Mouse (Mus musculus) CH12.LX (cell line): ENCODE measurements around the gene Hist1h1d. TPM values are rescaled to one million over a fixed set of nuclear protein-coding genes. Genes with fewer than 3 reads are reported as not detected.

Experiments used
- DNase-seq: peaks from one replicate; pipeline ENCODE4 v3.0.0-alpha.2; 2013; ENCODE audit errors: extremely low read depth
- H3K27ac ChIP-seq: 2 replicates; pipeline ENCODE4 v1.5.1; 2012; ENCODE audit warnings: low read depth, mild to moderate bottlenecking, control low read depth, moderate library complexity; ENCODE audit not compliant: insufficient read depth
- H3K27me3 ChIP-seq: replicated peaks from 2 replicates; pipeline ENCODE3; 2012; ENCODE audit warnings: inconsistent platforms
- H3K36me3 ChIP-seq, 2 experiments: replicated peaks in 1 of 2; 2 replicates each; pipeline versions ENCODE3 to v1.6.1; 2012; ENCODE audit warnings: inconsistent platforms in 1 of 2, low read length in 1 of 2, mild to moderate bottlenecking in 1 of 2, mixed read lengths in 1 of 2, moderate library complexity in 1 of 2; ENCODE audit not compliant: control insufficient read depth in 1 of 2, insufficient read depth in 1 of 2
- H3K4me1 ChIP-seq, 2 experiments: 2 replicates each; pipeline ENCODE4 v1.6.1; 2012; ENCODE audit warnings: inconsistent platforms in 1 of 2, moderate library complexity in 1 of 2; ENCODE audit not compliant: insufficient read depth in 2 of 2, control insufficient read depth in 1 of 2
- H3K4me2 ChIP-seq: 2 replicates; pipeline ENCODE4 v1.6.1; 2012; ENCODE audit warnings: low read depth, mild to moderate bottlenecking, control low read depth; ENCODE audit not compliant: poor library complexity, insufficient read depth, severe bottlenecking
- H3K4me3 ChIP-seq, 3 experiments: fragments of 150-350 bp in 1 of 3; sonication (generic) in 1 of 3; replicated peaks in 1 of 3; 2 replicates each; pipeline versions ENCODE3 to v1.5.1; 2011 to 2012; ENCODE audit warnings: low read depth in 2 of 3, low read length in 2 of 3, mild to moderate bottlenecking in 2 of 3, moderate library complexity in 2 of 3, control low read depth in 1 of 3, improper control_type of control experiment in 1 of 3, inconsistent platforms in 1 of 3, mixed read lengths in 1 of 3; ENCODE audit not compliant: poor library complexity in 1 of 3
- H3K79me2 ChIP-seq: replicated peaks from 2 replicates; pipeline ENCODE4 v1.6.1; 2012; ENCODE audit warnings: mild to moderate bottlenecking, moderate library complexity; ENCODE audit not compliant: control insufficient read depth, poor library complexity, insufficient read depth, severe bottlenecking; ENCODE audit errors: extremely low read depth
- H3K9ac ChIP-seq: 2 replicates; pipeline ENCODE4 v1.6.1; 2012; ENCODE audit warnings: low read depth, mild to moderate bottlenecking, control low read depth, moderate library complexity; ENCODE audit not compliant: insufficient read depth
- H3K9me3 ChIP-seq: replicated peaks from 2 replicates; pipeline ENCODE3; 2012; ENCODE audit warnings: low read length, inconsistent platforms, mixed read lengths
- BHLHE40 ChIP-seq: IDR thresholded peaks from 2 replicates; pipeline ENCODE4 v1.6.1; 2011; ENCODE audit warnings: mild to moderate bottlenecking, low read depth, low read length, improper control_type of control experiment
- CHD1 ChIP-seq: IDR thresholded peaks from 2 replicates; pipeline ENCODE4 v1.6.1; 2012; ENCODE audit warnings: low read depth, low read length, improper control_type of control experiment, inconsistent platforms
- CHD2 ChIP-seq: IDR thresholded peaks from 2 replicates; pipeline ENCODE4 v1.6.1; 2011; ENCODE audit warnings: low read length, improper control_type of control experiment
- CTCF ChIP-seq, 2 experiments: IDR thresholded peaks in 1 of 2; conservative IDR thresholded peaks in 1 of 2; 2 replicates each; pipeline ENCODE4 v1.5.1; 2011 to 2012; ENCODE audit warnings: low read depth in 2 of 2, low read length in 2 of 2, improper control_type of control experiment in 1 of 2, inconsistent platforms in 1 of 2, mild to moderate bottlenecking in 1 of 2, moderate library complexity in 1 of 2
- E2F4 ChIP-seq: IDR thresholded peaks from 2 replicates; pipeline ENCODE4 v1.6.1; 2011; ENCODE audit warnings: low read depth, low read length, improper control_type of control experiment; ENCODE audit not compliant: insufficient replicate concordance
- ELF1 ChIP-seq: IDR thresholded peaks from 2 replicates; pipeline ENCODE4 v1.6.1; 2014; ENCODE audit warnings: low read depth, mild to moderate bottlenecking, inconsistent platforms, low read length, improper control_type of control experiment
- EP300 ChIP-seq: IDR thresholded peaks from 2 replicates; pipeline ENCODE4 v1.6.1; 2011; ENCODE audit warnings: low read length, improper control_type of control experiment
- ETS1 ChIP-seq: conservative IDR thresholded peaks from 2 replicates; pipeline ENCODE4 v1.6.1; 2012; ENCODE audit warnings: low read depth, mild to moderate bottlenecking, inconsistent platforms, low read length, improper control_type of control experiment, moderate library complexity
- GABPA ChIP-seq: IDR thresholded peaks from 2 replicates; pipeline ENCODE4 v1.6.1; 2012; ENCODE audit warnings: low read depth, low read length, improper control_type of control experiment, inconsistent platforms; ENCODE audit not compliant: insufficient replicate concordance
- HCFC1 ChIP-seq: IDR thresholded peaks from 2 replicates; pipeline ENCODE4 v1.6.1; 2012; ENCODE audit warnings: low read depth, mild to moderate bottlenecking, inconsistent platforms, low read length, improper control_type of control experiment
- IRF4 ChIP-seq: IDR thresholded peaks from 2 replicates; pipeline ENCODE4 v1.6.1; 2014; ENCODE audit warnings: low read depth, mild to moderate bottlenecking, inconsistent platforms, low read length, improper control_type of control experiment
- JUN ChIP-seq: IDR thresholded peaks from 2 replicates; pipeline ENCODE4 v1.6.1; 2011; ENCODE audit warnings: low read depth, mild to moderate bottlenecking, low read length, improper control_type of control experiment, moderate library complexity; ENCODE audit not compliant: insufficient read depth
- JUND ChIP-seq: conservative IDR thresholded peaks from 2 replicates; pipeline ENCODE4 v1.6.1; 2011; ENCODE audit warnings: low read depth, low read length, improper control_type of control experiment
- KAT2A ChIP-seq: IDR thresholded peaks from 2 replicates; pipeline ENCODE4 v1.6.1; 2012; ENCODE audit warnings: low read length, improper control_type of control experiment, inconsistent platforms; ENCODE audit not compliant: insufficient replicate concordance
- MAFK ChIP-seq: IDR thresholded peaks from 2 replicates; pipeline ENCODE4 v1.6.1; 2011; ENCODE audit warnings: low read length, improper control_type of control experiment; ENCODE audit not compliant: insufficient replicate concordance
- MAZ ChIP-seq: IDR thresholded peaks from 2 replicates; pipeline ENCODE4 v1.6.1; 2012; ENCODE audit warnings: low read depth, mild to moderate bottlenecking, inconsistent platforms, low read length, improper control_type of control experiment, moderate library complexity
- MEF2A ChIP-seq: IDR thresholded peaks from 2 replicates; pipeline ENCODE4 v1.6.1; 2014; ENCODE audit warnings: low read depth, mild to moderate bottlenecking, inconsistent platforms, low read length, improper control_type of control experiment, borderline replicate concordance
- MXI1 ChIP-seq: IDR thresholded peaks from 2 replicates; pipeline ENCODE4 v1.6.1; 2011; ENCODE audit warnings: mild to moderate bottlenecking, low read depth, low read length, improper control_type of control experiment
- MYC ChIP-seq: IDR thresholded peaks from 2 replicates; pipeline ENCODE4 v1.6.1; 2011; ENCODE audit warnings: low read depth, mild to moderate bottlenecking, improper control_type of control experiment, low read length
- NELFE ChIP-seq: IDR thresholded peaks from 2 replicates; pipeline ENCODE4 v1.6.1; 2011; ENCODE audit warnings: low read depth, low read length, improper control_type of control experiment
- NRF1 ChIP-seq: IDR thresholded peaks from 2 replicates; pipeline ENCODE4 v1.6.1; 2014; ENCODE audit warnings: low read depth, mild to moderate bottlenecking, inconsistent platforms, low read length, improper control_type of control experiment, moderate library complexity
- PAX5 ChIP-seq: IDR thresholded peaks from 2 replicates; pipeline ENCODE4 v1.6.1; 2012; ENCODE audit warnings: low read length, inconsistent platforms, mixed read lengths
- POLR2A ChIP-seq: IDR thresholded peaks from 2 replicates; pipeline ENCODE4 v1.6.1; 2011; ENCODE audit warnings: low read depth, mild to moderate bottlenecking, improper control_type of control experiment, low read length
- POLR2AphosphoS2 ChIP-seq: IDR thresholded peaks from 2 replicates; pipeline ENCODE4 v1.6.1; 2011; ENCODE audit warnings: low read depth, low read length, improper control_type of control experiment
- RCOR1 ChIP-seq: conservative IDR thresholded peaks from 2 replicates; pipeline ENCODE4 v1.6.1; 2012; ENCODE audit warnings: low read depth, mild to moderate bottlenecking, inconsistent platforms, low read length, improper control_type of control experiment
- SIN3A ChIP-seq: IDR thresholded peaks from 2 replicates; pipeline ENCODE4 v1.6.1; 2012; ENCODE audit warnings: low read length, improper control_type of control experiment, inconsistent platforms
- SMC3 ChIP-seq: IDR thresholded peaks from 2 replicates; pipeline ENCODE4 v1.6.1; 2011; ENCODE audit warnings: low read depth, low read length, improper control_type of control experiment
- TBP ChIP-seq: conservative IDR thresholded peaks from 2 replicates; pipeline ENCODE4 v1.6.1; 2011; ENCODE audit warnings: low read depth, low read length, improper control_type of control experiment
- TCF12 ChIP-seq: IDR thresholded peaks from 2 replicates; pipeline ENCODE4 v1.6.1; 2014; ENCODE audit warnings: low read depth, mild to moderate bottlenecking, inconsistent platforms, low read length, improper control_type of control experiment
- UBTF ChIP-seq: IDR thresholded peaks from 2 replicates; pipeline ENCODE4 v1.6.1; 2012; ENCODE audit warnings: low read depth, mild to moderate bottlenecking, inconsistent platforms, low read length, improper control_type of control experiment, moderate library complexity
- USF1 ChIP-seq: IDR thresholded peaks from 2 replicates; pipeline ENCODE4 v1.6.1; 2014; ENCODE audit warnings: low read depth, mild to moderate bottlenecking, inconsistent platforms, low read length, improper control_type of control experiment
- USF2 ChIP-seq: conservative IDR thresholded peaks from 2 replicates; pipeline ENCODE4 v1.6.1; 2011; ENCODE audit warnings: low read depth, low read length, improper control_type of control experiment
- ZKSCAN1 ChIP-seq: IDR thresholded peaks from 2 replicates; pipeline ENCODE4 v1.6.1; 2012; ENCODE audit warnings: low read depth, inconsistent platforms, low read length, improper control_type of control experiment, borderline replicate concordance
- dilution Hi-C: fragments of 300-500 bp; cut with MboI; formaldehyde crosslinking; loops from 2 replicates; pipeline ENCODE4 v1.14.3; 2020; ENCODE audit warnings: low sequenced_read_pairs; ENCODE audit not compliant: extremely low pct_unique_long_range_greater_than_20kb, extremely low pct_ligation_motif_present
- in situ Hi-C: fragments of 300-500 bp; cut with MboI; formaldehyde crosslinking; loops from 3 replicates; pipeline ENCODE4 v1.14.3; 2019; ENCODE audit warnings: low sequenced_read_pairs, low pct_ligation_motif_present, low pct_unique_long_range_greater_than_20kb, mixed read lengths
- polyA plus RNA-seq: library from polyadenylated mRNA; unstranded; fragments of >175 nt; gene quantifications from 2 replicates; pipeline ENCODE4 v1.2.1, GENCODE M21; 2012; ENCODE audit warnings: low read depth; ENCODE audit not compliant: insufficient read length
- total RNA-seq, 2 experiments: library from RNA; depleted of rRNA; stranded (reverse); fragments of 300-350 nt in 1 of 2; fragments of >200 nt in 1 of 2; gene quantifications; 2 replicates each; pipeline ENCODE4 v1.2.3; 2012 to 2014

Hist1h1d gene
- total and polyA plus RNA-seq, 3 experiments: 0.14 to 112 (median 2.3) TPM

GRCm38 (mm10) chr13:23554925-23555838, 2.1 kb downstream of the Hist1h1d start (continued):
- TF ChIP-seq E2F4: peak; percentile 74; the same call in 1 of the 2 replicates

- peaks cover 4 to 23% of the 10 kb centered on the region in 2 experiments; a peak in 3 of 4 replicates for H3K4me1 ChIP-seq
- no peaks in the 10 kb centered on the region for H3K27me3 ChIP-seq
- no peaks in the 10 kb centered on the region for H3K9me3 ChIP-seq
- peak overlapping the region; percentile 22 to 54 (median 50) for H3K4me3 ChIP-seq
- H3K4me2 ChIP-seq: peak overlapping the region; percentile 65
- H3K79me2 ChIP-seq: no peaks in the 10 kb centered on the region
- H3K27ac ChIP-seq: peak overlapping the region; percentile 83
- H3K36me3 ChIP-seq: no peaks in the 10 kb centered on the region
- peak; percentile 93 for DNase-seq
- in situ Hi-C loops (loop anchor here (25.0 kb wide), 1 partner anchor 1819 kb away; the partner anchor contains the start of gene Hist1h4j), dilution Hi-C loops (no loop called here)
- H3K9ac ChIP-seq: peak overlapping the region; percentile 73
- TF ChIP-seq E2F4 (0 out of 2 replicates have a peak, but pooled peaks have one; percentile 31), MEF2A (peak; percentile 48; the same call in 1 of the 2 replicates), KAT2A (no peak), CHD1 (peak; percentile 97; the same call in 1 of the 2 replicates), SIN3A (no peak; the same call in 1 of the 2 replicates), GABPA (no peak), POLR2AphosphoS2 (peak; percentile 100), USF1 (no peak), TCF12 (no peak; the same call in 1 of the 2 replicates), NRF1 (no peak), PAX5 (no peak), RCOR1 (peak; percentile 77; the same call in 1 of the 2 replicates), MYC (peak; percentile 74), JUN (no peak), MAFK (0 out of 2 replicates have a peak, but pooled peaks have one; percentile 49), EP300 (no peak), MXI1 (peak; percentile 5; the same call in 1 of the 2 replicates), MAZ (peak; percentile 80; the same call in 1 of the 2 replicates), TBP (peak; percentile 96), UBTF (no peak), BHLHE40 (peak; percentile 64; the same call in 1 of the 2 replicates), ZKSCAN1 (no peak), IRF4 (0 out of 2 replicates have a peak, but pooled peaks have one; percentile 1), CHD2 (peak; percentile 90; the same call in 1 of the 2 replicates), NELFE (peak; percentile 91), JUND (no peak), HCFC1 (peak; percentile 53), CTCF (conservative IDR thresholded peaks at IDR 0.05 in 1 of 2, IDR thresholded peaks at IDR 0.05 in 1 of 2; ENCODE audit: low read depth in 2 of 2, low read length in 2 of 2) (no peak), ETS1 (no peak), SMC3 (0 out of 2 replicates have a peak, but pooled peaks have one; percentile 15), ELF1 (0 out of 2 replicates have a peak, but pooled peaks have one; percentile 44), USF2 (no peak), POLR2A (peak; percentile 97)
These were observed 2.9 kb downstream of the Hist1h1d start for GRCm38 (mm10) chr13:23555839-23556416.
